Mouse (Mus musculus) E14TG2a.4 (cell line): ENCODE measurements around the gene Izumo4.

Experiments used
- CTCF ChIP-seq: conservative IDR thresholded peaks from 2 replicates; pipeline ENCODE4 v1.5.1; 2014; ENCODE audit warnings: low read length
- NANOG ChIP-seq: IDR thresholded peaks from 2 replicates; pipeline ENCODE4 v1.6.1; 2014; ENCODE audit warnings: borderline replicate concordance, low read length, mixed read lengths

DNA sequence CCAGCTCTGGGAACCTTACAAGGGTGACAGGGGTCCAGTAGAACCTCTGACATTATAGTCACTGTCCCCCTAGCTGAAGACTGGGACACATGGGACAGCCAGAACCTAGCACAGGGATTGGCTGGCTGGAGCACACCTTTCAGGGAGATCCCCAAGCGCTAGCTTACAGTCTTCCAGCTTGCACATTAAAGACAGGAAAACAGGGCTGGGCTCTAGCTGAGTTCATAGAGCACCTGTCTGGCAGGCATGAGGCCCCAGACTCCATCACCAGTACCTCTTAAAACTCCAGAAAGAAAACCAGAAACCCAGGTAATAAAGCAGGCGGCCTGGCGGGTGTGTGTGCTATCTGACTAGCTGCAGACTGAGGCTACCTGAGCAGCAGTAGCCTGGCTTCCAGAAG lies 28.3 kb upstream of the Izumo4 start:
- no peak for TF ChIP-seq CTCF
- TF ChIP-seq NANOG = no peak
